Mouse (Mus musculus) forebrain, embryonic 14.5 days (tissue): ENCODE data around the gene Olfr921. TPM values are rescaled to one million over a fixed set of nuclear protein-coding genes. Genes with fewer than 3 reads are reported as not detected.

Experiments used
- ATAC-seq: fragments of 200-750 bp; cut with Nextera tagmentation; 2 replicates; pipeline ENCODE4 v1.8.0; 2017; ENCODE audit warnings: mild to moderate bottlenecking, moderate library complexity
- DNase-seq: peaks from one replicate; pipeline ENCODE4 v3.0.0-alpha.2; 2015; ENCODE audit warnings: low spot score
- H3K27ac ChIP-seq: fragments of 300-500 bp; sonication (generic); 2 replicates; pipeline ENCODE4 v1.5.1; 2014; ENCODE audit warnings: low read depth, mild to moderate bottlenecking, control low read depth, low read length, moderate library complexity
- H3K27me3 ChIP-seq: fragments of 300-500 bp; sonication (generic); replicated peaks from 2 replicates; pipeline ENCODE4 v1.6.1; 2014; ENCODE audit warnings: low read length, control low read depth, mixed read lengths; ENCODE audit not compliant: control insufficient read depth, insufficient read depth
- H3K36me3 ChIP-seq: fragments of 300-500 bp; sonication (generic); 2 replicates; pipeline ENCODE4 v1.6.1; 2014; ENCODE audit warnings: low read length, control low read depth; ENCODE audit not compliant: control insufficient read depth, insufficient read depth
- H3K4me1 ChIP-seq: fragments of 300-500 bp; sonication (generic); 2 replicates; pipeline ENCODE4 v1.6.1; 2014; ENCODE audit warnings: antibody characterized with exemption, low read length, control low read depth; ENCODE audit not compliant: control insufficient read depth, insufficient read depth
- H3K4me2 ChIP-seq: fragments of 300-500 bp; sonication (generic); 2 replicates; pipeline ENCODE4 v1.6.1; 2014; ENCODE audit warnings: mild to moderate bottlenecking, control low read depth, low read length
- H3K4me3 ChIP-seq: fragments of 300-500 bp; sonication (generic); 2 replicates; pipeline ENCODE4 v1.5.1; 2014; ENCODE audit warnings: low read depth, low read length, control low read depth
- H3K9ac ChIP-seq: fragments of 300-500 bp; sonication (generic); 2 replicates; pipeline ENCODE4 v1.6.1; 2014; ENCODE audit warnings: mild to moderate bottlenecking, low read length, control low read depth, moderate library complexity
- H3K9me3 ChIP-seq: fragments of 300-500 bp; sonication (generic); replicated peaks from 2 replicates; pipeline ENCODE4 v1.6.1; 2016; ENCODE audit warnings: low read length, control low read depth, mixed read lengths; ENCODE audit not compliant: control insufficient read depth
- WGBS: fragments of 180-500 bp; shearing (Covaris S2); extraction: QIAGEN DNeasy Blood & Tissue Kit; methylation state at CpG from one replicate; pipeline ENCODE4 v1.1.7; 2014; 5-methylcytosine and 5-hydroxymethylcytosine counted together
- polyA plus RNA-seq: library from polyadenylated mRNA; unstranded; fragments of >200 nt; fragmentation: Nextera tagmentation; extraction: Ambion mirVana; gene quantifications from 2 replicates; pipeline ENCODE4 v1.2.1, GENCODE M21; 2014

Olfr921 gene
- not detected in 2 replicates for polyA plus RNA-seq

DNA sequence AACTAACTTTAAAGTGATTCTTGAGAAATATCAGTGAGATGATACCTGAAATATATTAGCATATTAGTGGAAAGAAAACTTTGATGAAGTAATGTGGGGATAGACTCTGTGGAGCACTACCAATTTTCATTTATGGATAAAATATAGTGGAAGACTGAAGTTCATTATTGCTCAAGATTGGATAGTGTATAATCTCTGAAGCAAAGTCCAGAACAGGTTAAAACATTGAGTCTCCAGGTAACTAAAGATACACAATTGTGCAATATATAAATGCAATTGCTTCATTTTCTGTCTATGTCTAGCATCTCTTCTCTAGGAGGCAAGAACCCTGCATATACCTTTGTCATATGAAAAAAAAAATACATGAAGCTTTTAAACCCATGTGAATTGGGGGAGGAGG, at the start of gene Olfr921:
Gene Olfr921 (plus strand): TSS at position 301 of the 400 bp plus-strand sequence.
- ATAC-seq, result no peak
- H3K27ac ChIP-seq, result no peak within 1 kb of the TSS

DNA sequence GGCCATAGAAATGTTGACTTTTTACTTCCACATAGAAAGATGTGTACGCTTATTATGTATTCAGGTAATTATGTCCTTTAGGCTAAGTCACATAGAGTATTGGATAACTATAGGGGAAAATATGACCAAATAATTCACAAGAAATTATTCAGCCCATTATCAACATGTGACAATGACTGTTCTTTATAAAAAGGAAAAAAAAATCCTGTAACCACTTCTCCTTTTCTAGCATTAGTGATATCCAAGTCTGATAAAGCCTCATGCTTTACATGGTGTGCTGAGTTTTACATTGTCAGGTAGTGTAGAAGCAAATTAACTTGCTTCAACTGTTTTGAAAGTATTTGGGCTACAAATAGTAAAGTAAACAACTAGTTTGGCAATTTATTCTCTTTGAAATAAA, 48.8 kb upstream of the Olfr921 start:
- no peak overlapping the region for H3K27ac ChIP-seq
- no peaks in the 10 kb centered on the region for H3K36me3 ChIP-seq
- DNase-seq, result no peak
- H3K27me3 ChIP-seq, result no peaks in the 10 kb centered on the region
- no peak for ATAC-seq
- WGBS, result 93% methylated on average over 1 of the region's 1 CpGs
- H3K4me2 ChIP-seq, result no peak overlapping the region
- no peaks in the 10 kb centered on the region for H3K9me3 ChIP-seq
- no peaks in the 10 kb centered on the region for H3K4me1 ChIP-seq
- no peak overlapping the region for H3K4me3 ChIP-seq
- H3K9ac ChIP-seq, result no peak overlapping the region

More for the DNA sequence above, at the start of gene Olfr921:
- no peaks in the 10 kb centered on the region for H3K36me3 ChIP-seq
- H3K9ac ChIP-seq, result no peak within 1 kb of the TSS
- DNase-seq, result no peak
- no peaks in the 10 kb centered on the region for H3K4me1 ChIP-seq
- no peaks in the 10 kb centered on the region for H3K27me3 ChIP-seq
- no peak within 1 kb of the TSS for H3K4me3 ChIP-seq
- no peak within 1 kb of the TSS for H3K4me2 ChIP-seq
- H3K9me3 ChIP-seq, result no peaks in the 10 kb centered on the region

DNA sequence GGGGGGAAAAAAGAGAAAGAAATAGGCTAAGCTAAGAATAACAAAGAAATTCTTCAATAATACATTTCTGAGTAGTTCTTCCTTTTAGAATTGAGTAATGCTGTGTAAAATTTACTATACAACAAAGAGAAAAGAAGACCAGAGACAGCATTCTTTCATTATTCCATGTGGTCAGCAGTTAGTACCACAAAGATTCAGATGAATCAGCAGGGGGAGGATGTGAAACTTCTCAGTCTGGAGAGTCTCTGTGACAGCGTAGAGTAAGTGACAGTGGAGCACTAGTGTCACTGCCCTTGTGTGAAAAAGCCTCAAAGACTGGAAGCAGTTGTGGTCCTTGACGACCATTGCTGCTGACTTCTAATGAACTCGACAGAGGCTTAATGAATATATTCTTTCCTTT, 44.6 kb upstream of the Olfr921 start:
- Histone ChIP-seq H3K4me3 (no peak overlapping the region), H3K9me3 (no peaks in the 10 kb centered on the region), H3K36me3 (no peaks in the 10 kb centered on the region), H3K9ac (no peak overlapping the region), H3K27me3 (no peaks in the 10 kb centered on the region), H3K4me2 (no peak overlapping the region), H3K4me1 (no peaks in the 10 kb centered on the region), H3K27ac (no peak overlapping the region)
- 78% methylated on average over 3 of the region's 3 CpGs for WGBS
- DNase-seq (no peak), ATAC-seq (no peak)

DNA sequence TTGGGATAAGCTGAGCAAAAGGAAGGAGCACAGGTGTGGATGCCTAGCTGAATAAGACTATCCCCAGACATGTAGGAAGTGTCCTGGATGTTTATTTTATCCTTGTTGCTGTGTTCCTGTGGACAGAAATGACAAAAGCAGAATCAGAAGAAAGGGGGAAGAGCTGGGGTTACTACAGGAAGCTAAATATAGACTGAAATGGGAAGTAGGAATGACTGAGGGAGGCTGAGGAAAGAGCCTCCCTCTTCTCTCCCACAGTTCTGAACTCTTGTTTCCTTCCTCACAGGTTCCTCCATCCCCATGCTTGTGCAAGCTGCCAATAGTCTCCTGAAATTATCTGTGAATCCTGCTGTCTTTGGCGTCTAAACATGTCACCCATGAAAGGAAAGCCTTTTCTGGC, 31.5 kb upstream of the Olfr921 start:
- ATAC-seq (no peak), DNase-seq (no peak)
- Histone ChIP-seq H3K36me3 (no peaks in the 10 kb centered on the region), H3K4me3 (no peak overlapping the region), H3K9ac (no peak overlapping the region), H3K4me2 (no peak overlapping the region), H3K27me3 (no peaks in the 10 kb centered on the region), H3K9me3 (no peaks in the 10 kb centered on the region), H3K4me1 (no peaks in the 10 kb centered on the region), H3K27ac (no peak overlapping the region)
- 67% methylated on average over 1 of the region's 1 CpGs for WGBS

DNA sequence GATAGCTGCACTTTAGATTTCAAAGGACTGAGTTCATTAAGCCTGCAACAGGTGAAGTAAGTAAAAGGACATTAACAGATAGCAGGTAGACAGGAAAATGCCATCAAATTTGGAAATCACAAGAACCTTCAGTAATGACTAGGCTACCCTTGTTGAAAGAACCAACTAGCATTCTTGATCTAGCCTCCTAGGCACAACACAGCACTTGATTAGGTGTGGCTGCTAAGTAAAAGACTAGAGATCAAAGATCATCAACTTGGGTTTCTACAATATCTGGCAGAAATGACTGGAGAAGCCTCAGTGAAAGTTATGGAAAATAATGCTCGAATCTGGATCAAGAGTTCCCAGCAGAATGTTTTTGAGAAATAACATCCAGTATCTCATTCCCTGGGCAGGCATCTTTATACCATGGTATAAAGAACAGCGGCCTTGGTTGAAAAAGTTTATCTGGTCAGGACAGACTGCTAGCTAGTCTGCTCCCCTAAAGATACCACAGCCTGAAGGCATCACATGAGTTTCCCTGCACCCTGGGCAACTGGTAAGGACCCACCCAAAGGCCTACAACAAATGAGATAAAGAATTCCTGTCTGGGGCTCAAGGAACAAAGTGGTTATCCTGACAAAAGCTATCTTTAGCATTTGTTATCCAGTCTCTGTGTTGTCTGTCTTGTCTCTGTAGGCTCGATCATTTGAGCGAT, 28.1 kb upstream of the Olfr921 start:
- 95% methylated on average over 4 of the region's 4 CpGs for WGBS
- H3K27me3 ChIP-seq, result no peaks in the 10 kb centered on the region
- DNase-seq (no peak), ATAC-seq (no peak)
- H3K27ac ChIP-seq, result no peak overlapping the region
- H3K9ac ChIP-seq, result no peak overlapping the region
- no peaks in the 10 kb centered on the region for H3K9me3 ChIP-seq
- no peaks in the 10 kb centered on the region for H3K36me3 ChIP-seq
- no peaks in the 10 kb centered on the region for H3K4me1 ChIP-seq
- no peak overlapping the region for H3K4me2 ChIP-seq
- no peak overlapping the region for H3K4me3 ChIP-seq

DNA sequence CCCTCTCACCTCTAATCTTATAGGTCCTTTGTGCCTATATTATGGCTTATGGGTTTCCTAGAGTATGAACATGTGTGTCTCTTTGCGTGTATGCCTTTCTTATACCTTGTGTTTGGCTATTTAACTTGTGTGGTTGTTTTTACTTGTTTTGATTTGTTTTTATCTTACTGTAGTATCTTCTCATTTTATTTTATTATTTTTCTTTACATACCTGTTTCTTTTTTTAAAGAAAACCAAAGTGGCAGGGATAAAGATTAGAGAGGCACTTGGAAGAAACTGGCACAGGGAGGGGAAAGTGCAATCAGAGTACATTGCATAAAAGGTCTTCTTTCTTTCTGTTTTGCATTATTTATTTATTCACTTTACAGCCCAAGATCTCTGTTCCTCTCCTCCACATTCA, 20.9 kb upstream of the Olfr921 start, which contains the start of gene Olfr920:
Gene Olfr920 (plus strand): TSS at position 301 of the 400 bp plus-strand sequence.
- ATAC-seq, result no peak
- no peak within 1 kb of the TSS for H3K4me2 ChIP-seq
- no peak within 1 kb of the TSS for H3K27ac ChIP-seq
- H3K27me3 ChIP-seq, result no peaks in the 10 kb centered on the region
- no peaks in the 10 kb centered on the region for H3K4me1 ChIP-seq
- H3K36me3 ChIP-seq, result no peaks in the 10 kb centered on the region
- no peak within 1 kb of the TSS for H3K4me3 ChIP-seq
- 91% methylated on average over 1 of the region's 1 CpGs for WGBS
- DNase-seq, result no peak
- H3K9ac ChIP-seq, result no peak within 1 kb of the TSS
- H3K9me3 ChIP-seq, result no peaks in the 10 kb centered on the region

DNA sequence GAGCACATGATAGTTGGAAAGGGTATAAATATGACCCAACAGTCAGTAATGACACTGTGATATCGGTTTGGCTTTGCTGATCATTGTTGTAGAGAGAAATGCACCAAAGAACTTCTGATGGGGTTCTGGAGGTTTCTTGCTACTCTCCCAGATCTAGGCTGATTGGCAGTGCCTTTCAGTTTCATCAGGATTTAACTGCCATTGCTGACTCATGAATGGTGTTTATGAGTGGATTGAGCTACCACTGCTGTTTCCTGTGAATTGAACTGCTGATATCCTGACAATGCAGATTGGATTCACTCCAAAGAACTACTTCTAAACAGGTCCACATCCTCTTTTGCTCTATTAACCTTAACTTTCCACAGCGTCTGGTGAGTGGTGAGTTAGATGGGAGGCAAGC, 19.8 kb downstream of the Olfr921 start:
- ATAC-seq, result no peak
- DNase-seq, result no peak
- Histone ChIP-seq H3K4me3 (no peak overlapping the region), H3K9me3 (no peaks in the 10 kb centered on the region), H3K36me3 (no peaks in the 10 kb centered on the region), H3K9ac (no peak overlapping the region), H3K4me1 (no peaks in the 10 kb centered on the region), H3K27me3 (no peaks in the 10 kb centered on the region), H3K27ac (no peak overlapping the region), H3K4me2 (no peak overlapping the region)
- 82% methylated on average over 2 of the region's 2 CpGs for WGBS

DNA sequence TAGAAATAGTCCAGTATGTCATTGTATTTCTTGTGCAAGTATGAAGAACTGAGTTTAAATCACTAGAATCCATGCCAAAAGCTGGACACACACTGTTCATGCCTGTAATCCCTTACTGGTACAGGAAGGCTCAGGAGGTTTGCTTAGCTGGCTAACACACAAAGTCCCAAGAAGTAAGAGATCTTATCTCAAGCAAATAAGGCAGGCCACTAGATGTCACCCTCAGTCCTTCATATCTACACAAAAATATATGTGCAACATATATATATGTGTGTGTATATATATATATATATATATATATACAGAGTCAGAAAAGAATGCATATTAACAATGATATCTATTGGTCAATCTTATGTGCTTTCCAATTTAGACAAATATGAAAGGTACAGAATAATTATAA, 32.8 kb downstream of the Olfr921 start:
- Histone ChIP-seq H3K9me3 (no peaks in the 10 kb centered on the region), H3K27ac (no peak overlapping the region), H3K4me3 (no peak overlapping the region), H3K27me3 (no peaks in the 10 kb centered on the region), H3K9ac (no peak overlapping the region), H3K36me3 (no peaks in the 10 kb centered on the region), H3K4me2 (no peak overlapping the region), H3K4me1 (no peaks in the 10 kb centered on the region)
- DNase-seq (peak; percentile 49), ATAC-seq (no peak)

DNA sequence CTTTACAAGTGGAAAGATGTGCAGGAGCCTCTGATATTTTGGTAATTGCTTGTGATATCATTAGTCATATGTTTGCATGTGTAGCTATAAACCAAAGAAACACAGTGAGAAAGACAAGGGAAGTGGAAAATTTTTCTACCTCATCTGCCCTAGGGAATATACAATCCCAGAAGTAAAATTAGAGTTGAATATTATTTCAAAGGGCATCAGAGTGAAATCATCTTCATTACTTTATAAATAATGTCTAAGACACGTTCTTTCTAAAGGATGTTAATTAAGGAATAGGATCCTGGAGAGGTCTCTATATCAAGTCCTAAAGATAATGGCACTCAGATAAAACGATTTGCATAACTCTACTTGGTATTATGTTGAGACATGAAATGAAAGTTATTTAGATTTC, 41.4 kb downstream of the Olfr921 start, which contains the start of gene Olfr922:
Gene Olfr922 (plus strand): TSS at position 301 of the 400 bp plus-strand sequence.
- H3K4me1 ChIP-seq, result no peaks in the 10 kb centered on the region
- ATAC-seq (no peak), DNase-seq (no peak)
- H3K27ac ChIP-seq, result no peak within 1 kb of the TSS
- H3K9me3 ChIP-seq, result no peaks in the 10 kb centered on the region
- no peak within 1 kb of the TSS for H3K9ac ChIP-seq
- WGBS, result 72% methylated on average over 2 of the region's 2 CpGs
- H3K36me3 ChIP-seq, result no peaks in the 10 kb centered on the region
- H3K27me3 ChIP-seq, result no peaks in the 10 kb centered on the region
- H3K4me3 ChIP-seq, result no peak within 1 kb of the TSS
- no peak within 1 kb of the TSS for H3K4me2 ChIP-seq
